Mouse (Mus musculus): ENCODE results near the gene Rae1.

DNA sequence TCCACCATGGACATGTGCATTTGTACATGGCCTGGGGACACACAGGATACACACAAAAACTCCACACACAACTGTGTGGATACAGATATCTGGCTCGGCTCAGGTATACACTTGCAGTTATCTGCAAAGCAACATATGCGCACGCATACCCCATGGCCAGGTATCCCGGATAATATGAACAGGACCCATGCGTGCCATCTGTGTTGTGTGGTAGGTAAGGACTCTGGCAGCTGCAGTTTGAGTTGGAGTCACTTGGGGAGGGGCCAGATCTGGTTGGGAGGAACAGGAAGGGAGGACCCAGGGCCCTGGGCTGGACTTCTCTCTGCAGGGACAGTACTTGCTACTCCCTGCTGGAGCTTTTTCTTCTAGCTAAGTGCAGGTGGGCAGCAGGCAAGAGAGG, 35.7 kb downstream of the Rae1 start:
- no peak for TF ChIP-seq CTCF (IDR thresholded peaks at IDR 0.05)
- no peak for TF ChIP-seq EP300 (IDR thresholded peaks at IDR 0.05)
